ENCODE assay signal across 9 mouse cellular contexts in genomic region chr9:95667836-95668235, GRCm38 (mm10). TPM values are rescaled to one million over a fixed set of nuclear protein-coding genes. Genes with fewer than 3 reads are reported as not detected.
A peak's percentile ranks its signal among the peaks of the same experiment; 100 is the strongest.
DNase-seq lines count a peak whose midpoint lies in the region; ATAC-seq lines count a peak whose summit lies in the region.
"Had no signal": no experiment of that assay in that cellular context is flagged by ENCODE, and none has a peak within 500 bp of the region (broad histone marks: within the 10 kb centered on the region; RNA-seq: fewer than 3 reads in every experiment).

No protein-coding gene starts in this region.

- no peaks in the 10 kb centered on the region for H3K4me1 ChIP-seq in midbrain, embryonic 14.5 days (ENCODE audit: control insufficient read depth, insufficient read depth, low read length)
- H3K4me1 ChIP-seq in midbrain, embryonic 11.5 days (ENCODE audit: control insufficient read depth, insufficient read depth, low read length), result no peaks in the 10 kb centered on the region; the same call in 1 of the 2 replicates
- H3K4me1 ChIP-seq in hindbrain, embryonic 12.5 days, result peaks cover 17% of the 10 kb centered on the region
- H3K4me1 ChIP-seq: megakaryocyte, embryonic 14.5 days had no signal

- H3K9ac ChIP-seq in midbrain, embryonic 14.5 days (replicated peaks; ENCODE audit: low read length), result no peak overlapping the region
- H3K9ac ChIP-seq in midbrain, embryonic 11.5 days (ENCODE audit: low read length), result no peak overlapping the region
- H3K9ac ChIP-seq in hindbrain, embryonic 12.5 days, result no peak overlapping the region

- H3K9me3 ChIP-seq in midbrain, embryonic 14.5 days (ENCODE audit: control insufficient read depth, low read length), result no peaks in the 10 kb centered on the region
- H3K9me3 ChIP-seq in midbrain, embryonic 11.5 days (ENCODE audit: control insufficient read depth, low read length), result peaks cover 2% of the 10 kb centered on the region; the same call in 1 of the 2 replicates
- H3K9me3 ChIP-seq in hindbrain, embryonic 12.5 days (replicated peaks), result no peaks in the 10 kb centered on the region

- 0 out of 2 replicates have a peak, but pooled peaks have one; percentile 49 for ATAC-seq in midbrain, embryonic 14.5 days (ENCODE audit: low FRiP score, low TSS enrichment)
- ATAC-seq in midbrain, embryonic 11.5 days (ENCODE audit: low FRiP score), result no peak
- peak; percentile 61; the same call in 1 of the 2 replicates for ATAC-seq in hindbrain, embryonic 12.5 days (ENCODE audit: low FRiP score)

- H3K4me2 ChIP-seq in midbrain, embryonic 14.5 days (ENCODE audit: low read length), result no peak overlapping the region
- no peak overlapping the region for H3K4me2 ChIP-seq in midbrain, embryonic 11.5 days
- no peak overlapping the region for H3K4me2 ChIP-seq in hindbrain, embryonic 12.5 days (replicated peaks)

- no peaks in the 10 kb centered on the region for H3K27me3 ChIP-seq in midbrain, embryonic 14.5 days (ENCODE audit: control insufficient read depth, insufficient read depth, low read length)
- H3K27me3 ChIP-seq in midbrain, embryonic 11.5 days (ENCODE audit: control insufficient read depth, insufficient read depth, low read length), result no peaks in the 10 kb centered on the region
- H3K27me3 ChIP-seq in hindbrain, embryonic 12.5 days, result no peaks in the 10 kb centered on the region

- H3K36me3 ChIP-seq in midbrain, embryonic 14.5 days (ENCODE audit: control insufficient read depth, insufficient read depth, low read length), result no peaks in the 10 kb centered on the region
- H3K36me3 ChIP-seq in midbrain, embryonic 11.5 days (ENCODE audit: control insufficient read depth, insufficient read depth, low read length), result no peaks in the 10 kb centered on the region
- no peaks in the 10 kb centered on the region for H3K36me3 ChIP-seq in hindbrain, embryonic 12.5 days

- peak; percentile 69 for DNase-seq in midbrain, embryonic 14.5 days
- DNase-seq in midbrain, embryonic 11.5 days (ENCODE audit: low spot score, missing footprints), result no peak
- peak; percentile 20 to 54 for DNase-seq in frontal cortex, adult 2 months (ENCODE audit: extremely low spot score in 1 of 2, low spot score in 1 of 2)
- DNase-seq in left cerebral cortex, adult 8-10 months (ENCODE audit: low spot score in 2 of 2), result peak; percentile 30 to 50
- peak; percentile 81 to 82 for DNase-seq in right cerebral cortex, postnatal 10 days (ENCODE audit: low spot score in 2 of 2)
- no peak for DNase-seq in thymus, postnatal 36 days
- no peak for DNase-seq in ovary, adult 18-20 months (ENCODE audit: low spot score)

- H3K27ac ChIP-seq in midbrain, embryonic 14.5 days (replicated peaks; ENCODE audit: low read depth, low read length), result no peak overlapping the region
- no peak overlapping the region for H3K27ac ChIP-seq in midbrain, embryonic 11.5 days (ENCODE audit: low read depth, low read length)
- 0 out of 2 replicates have a peak overlapping the region, but pooled peaks have one; percentile 5 for H3K27ac ChIP-seq in hindbrain, embryonic 12.5 days

- H3K4me3 ChIP-seq in midbrain, embryonic 14.5 days (replicated peaks; ENCODE audit: low read depth, low read length), result no peak overlapping the region
- no peak overlapping the region for H3K4me3 ChIP-seq in midbrain, embryonic 11.5 days (ENCODE audit: low read depth, low read length)
- no peak overlapping the region for H3K4me3 ChIP-seq in hindbrain, embryonic 12.5 days
- H3K4me3 ChIP-seq: megakaryocyte, embryonic 14.5 days had no signal

- 21% methylated on average over 9 of the region's 9 CpGs for WGBS in midbrain, embryonic 14.5 days
- WGBS in midbrain, embryonic 11.5 days, result 47% methylated on average over 9 of the region's 9 CpGs
- WGBS in hindbrain, embryonic 12.5 days, result 26% methylated on average over 9 of the region's 9 CpGs

RNA-seq across cellular contexts. Expression of gene Pcolce2, which starts 30.4 kb away (rescaled TPM):
- 1.1 and 1.2 TPM in 2 replicates for polyA plus RNA-seq in midbrain, embryonic 14.5 days (2014; fragmentation: Nextera tagmentation; extraction: Ambion mirVana)
- 1.8 and 2.0 TPM in 2 replicates for polyA plus RNA-seq in midbrain, embryonic 11.5 days (2014; fragmentation: Nextera tagmentation; extraction: Ambion mirVana)
- 0.86 and 2.3 TPM in 2 replicates for polyA plus RNA-seq in frontal cortex, adult 2 months (2012; rRNA removed)
- polyA plus RNA-seq in hindbrain, embryonic 12.5 days (2016; fragmentation: Nextera tagmentation; extraction: Ambion mirVana), result 2.6 and 4.7 TPM in 2 replicates
- total RNA-seq in left cerebral cortex, adult 8-10 months (2022), result 1 to 10 TPM; 3.2 to 7.3 (median 5.4) TPM

Comparison
In these comparisons a context has a peak if more than half of its experiments do, and no peak if none do; other contexts are left out.
1. DNase-seq: peak in midbrain, embryonic 14.5 days (single experiment), frontal cortex, adult 2 months (2 of 2), left cerebral cortex, adult 8-10 months (2 of 2) and right cerebral cortex, postnatal 10 days (2 of 2); none in midbrain, embryonic 11.5 days (single experiment), thymus, postnatal 36 days (0 of 2) and ovary, adult 18-20 months (single experiment).